Mouse (Mus musculus) forebrain, embryonic 12.5 days (tissue): Measurements from ENCODE around the gene Ptprd. TPM values are rescaled to one million over a fixed set of nuclear protein-coding genes. Genes with fewer than 3 reads are reported as not detected.

Experiments used
- ATAC-seq: fragments of 200-750 bp; cut with Nextera tagmentation; 2 replicates; pipeline ENCODE4 v1.8.0; 2017; ENCODE audit warnings: moderate TSS enrichment; ENCODE audit not compliant: low FRiP score
- H3K27ac ChIP-seq: fragments of 300-500 bp; sonication (generic); 2 replicates; pipeline ENCODE4 v1.5.1; 2016; ENCODE audit warnings: mild to moderate bottlenecking
- H3K27me3 ChIP-seq: fragments of 300-500 bp; sonication (generic); 2 replicates; pipeline ENCODE4 v1.6.1; 2016; ENCODE audit warnings: mild to moderate bottlenecking
- H3K36me3 ChIP-seq: fragments of 300-500 bp; sonication (generic); replicated peaks from 2 replicates; pipeline ENCODE4 v1.6.1; 2016; ENCODE audit warnings: mild to moderate bottlenecking
- H3K4me1 ChIP-seq: fragments of 300-500 bp; sonication (generic); 2 replicates; pipeline ENCODE4 v1.6.1; 2016
- H3K4me2 ChIP-seq: fragments of 300-500 bp; sonication (generic); 2 replicates; pipeline ENCODE4 v1.6.1; 2016; ENCODE audit warnings: mild to moderate bottlenecking, moderate library complexity
- H3K4me3 ChIP-seq: fragments of 300-500 bp; sonication (generic); replicated peaks from 2 replicates; pipeline ENCODE4 v1.5.1; 2016; ENCODE audit warnings: mild to moderate bottlenecking
- H3K9ac ChIP-seq: fragments of 300-500 bp; sonication (generic); 2 replicates; pipeline ENCODE4 v1.6.1; 2016; ENCODE audit warnings: mild to moderate bottlenecking
- H3K9me3 ChIP-seq: fragments of 300-500 bp; sonication (generic); 2 replicates; pipeline ENCODE4 v1.6.1; 2016
- WGBS: fragments of 180-500 bp; shearing (Covaris S2); methylation state at CpG from one replicate; pipeline ENCODE4 v1.1.7; 2016; 5-methylcytosine and 5-hydroxymethylcytosine counted together
- polyA plus RNA-seq: library from polyadenylated mRNA; unstranded; fragments of >200 nt; fragmentation: Nextera tagmentation; extraction: Ambion mirVana; gene quantifications from 2 replicates; pipeline ENCODE4 v1.2.1, GENCODE M21; 2016

Gene Ptprd
- polyA plus RNA-seq, 1 experiment from 2014 or later = 52.0 TPM

- 42% methylated on average over 2 of the region's 2 CpGs for WGBS
- Histone ChIP-seq H3K4me2 (no peak overlapping the region), H3K27me3 (no peaks in the 10 kb centered on the region), H3K4me1 (no peaks in the 10 kb centered on the region; the same call in 1 of the 2 replicates), H3K27ac (no peak overlapping the region), H3K4me3 (no peak overlapping the region), H3K36me3 (no peaks in the 10 kb centered on the region), H3K9ac (no peak overlapping the region), H3K9me3 (no peaks in the 10 kb centered on the region)
- no peak for ATAC-seq
These were observed 2057.6 kb downstream of the Ptprd start for GRCm38 (mm10) chr4:76154190-76154589.

GRCm38 (mm10) chr4:76144925-76145324 is 2066.8 kb downstream of the Ptprd start:
- Histone ChIP-seq H3K27me3 (no peaks in the 10 kb centered on the region), H3K27ac (no peak overlapping the region), H3K4me2 (no peak overlapping the region), H3K36me3 (no peaks in the 10 kb centered on the region), H3K4me3 (no peak overlapping the region), H3K9ac (no peak overlapping the region), H3K4me1 (no peaks in the 10 kb centered on the region), H3K9me3 (no peaks in the 10 kb centered on the region)
- no peak for ATAC-seq
- 45% methylated on average over 4 of the region's 4 CpGs for WGBS

GRCm38 (mm10) chr4:76144333-76144732 is 2067.4 kb downstream of the Ptprd start:
- Histone ChIP-seq H3K9me3 (no peaks in the 10 kb centered on the region), H3K27ac (no peak overlapping the region), H3K27me3 (no peaks in the 10 kb centered on the region), H3K4me1 (no peaks in the 10 kb centered on the region), H3K9ac (no peak overlapping the region), H3K36me3 (no peaks in the 10 kb centered on the region), H3K4me2 (no peak overlapping the region), H3K4me3 (no peak overlapping the region)
- no peak for ATAC-seq
- 62% methylated on average over 2 of the region's 2 CpGs for WGBS

- 56% methylated on average over 3 of the region's 3 CpGs for WGBS
- no peaks in the 10 kb centered on the region for H3K36me3 ChIP-seq
- no peak overlapping the region for H3K9ac ChIP-seq
- ATAC-seq = no peak
- H3K4me3 ChIP-seq = no peak overlapping the region
- H3K4me2 ChIP-seq = no peak overlapping the region
- H3K27ac ChIP-seq = no peak overlapping the region
- H3K4me1 ChIP-seq = no peaks in the 10 kb centered on the region; the same call in 1 of the 2 replicates
- H3K9me3 ChIP-seq = no peaks in the 10 kb centered on the region
- no peaks in the 10 kb centered on the region for H3K27me3 ChIP-seq
These were observed 2073.9 kb downstream of the Ptprd start for GRCm38 (mm10) chr4:76137901-76138300.

- Histone ChIP-seq H3K4me1 (no peaks in the 10 kb centered on the region; the same call in 1 of the 2 replicates), H3K4me3 (no peak overlapping the region), H3K36me3 (no peaks in the 10 kb centered on the region), H3K27ac (no peak overlapping the region), H3K9me3 (no peaks in the 10 kb centered on the region), H3K27me3 (no peaks in the 10 kb centered on the region), H3K4me2 (no peak overlapping the region), H3K9ac (no peak overlapping the region)
- 79% methylated on average over 14 of the region's 14 CpGs for WGBS
- no peak for ATAC-seq
These were observed 2075.1 kb downstream of the Ptprd start for GRCm38 (mm10) chr4:76136625-76137024.

- H3K27ac ChIP-seq = no peak overlapping the region
- no peak overlapping the region for H3K9ac ChIP-seq
- no peak overlapping the region for H3K4me3 ChIP-seq
- H3K4me2 ChIP-seq = no peak overlapping the region
- no peaks in the 10 kb centered on the region for H3K4me1 ChIP-seq
- no peak for ATAC-seq
- no peaks in the 10 kb centered on the region for H3K36me3 ChIP-seq
- 93% methylated on average over 4 of the region's 4 CpGs for WGBS
- H3K27me3 ChIP-seq = no peaks in the 10 kb centered on the region
- no peaks in the 10 kb centered on the region for H3K9me3 ChIP-seq
These were observed 2119.9 kb downstream of the Ptprd start for GRCm38 (mm10) chr4:76091845-76092244.

GRCm38 (mm10) chr4:76089866-76090265 is 2121.9 kb downstream of the Ptprd start:
- no peaks in the 10 kb centered on the region for H3K4me1 ChIP-seq
- ATAC-seq = no peak
- H3K36me3 ChIP-seq = 0 out of 2 replicates have a peak, but pooled peaks cover 5% of the 10 kb centered on the region
- no peak overlapping the region for H3K27ac ChIP-seq
- H3K9ac ChIP-seq = no peak overlapping the region
- H3K4me2 ChIP-seq = no peak overlapping the region
- no peaks in the 10 kb centered on the region for H3K9me3 ChIP-seq
- no peak overlapping the region for H3K4me3 ChIP-seq
- H3K27me3 ChIP-seq = no peaks in the 10 kb centered on the region

- Histone ChIP-seq H3K9me3 (no peaks in the 10 kb centered on the region), H3K4me2 (no peak overlapping the region), H3K4me1 (no peaks in the 10 kb centered on the region), H3K9ac (no peak overlapping the region), H3K4me3 (no peak overlapping the region), H3K27me3 (no peaks in the 10 kb centered on the region), H3K36me3 (no peaks in the 10 kb centered on the region), H3K27ac (no peak overlapping the region)
- ATAC-seq = no peak
- 96% methylated on average over 1 of the region's 1 CpGs for WGBS
These were observed 2135.7 kb downstream of the Ptprd start for GRCm38 (mm10) chr4:76076051-76076450.

GRCm38 (mm10) chr4:76073286-76073685 is 2138.5 kb downstream of the Ptprd start:
- H3K4me3 ChIP-seq = no peak overlapping the region
- no peaks in the 10 kb centered on the region for H3K9me3 ChIP-seq
- H3K27ac ChIP-seq = no peak overlapping the region
- 90% methylated on average over 3 of the region's 3 CpGs for WGBS
- H3K4me2 ChIP-seq = no peak overlapping the region
- no peaks in the 10 kb centered on the region for H3K4me1 ChIP-seq
- no peak overlapping the region for H3K9ac ChIP-seq
- H3K36me3 ChIP-seq = no peaks in the 10 kb centered on the region
- no peak for ATAC-seq
- no peaks in the 10 kb centered on the region for H3K27me3 ChIP-seq

- H3K4me2 ChIP-seq = no peak overlapping the region
- H3K9ac ChIP-seq = no peak overlapping the region
- no peak overlapping the region for H3K4me3 ChIP-seq
- no peaks in the 10 kb centered on the region for H3K27me3 ChIP-seq
- no peak for ATAC-seq
- 72% methylated on average over 6 of the region's 6 CpGs for WGBS
- H3K4me1 ChIP-seq = no peaks in the 10 kb centered on the region
- H3K27ac ChIP-seq = no peak overlapping the region
- no peaks in the 10 kb centered on the region for H3K36me3 ChIP-seq
- H3K9me3 ChIP-seq = no peaks in the 10 kb centered on the region
These were observed 2140.0 kb downstream of the Ptprd start for GRCm38 (mm10) chr4:76071720-76072119.

- Histone ChIP-seq H3K4me2 (no peak overlapping the region), H3K36me3 (no peaks in the 10 kb centered on the region)
These were observed 2154.9 kb downstream of the Ptprd start for GRCm38 (mm10) chr4:76056836-76057235.

GRCm38 (mm10) chr4:76045650-76046049 is 2166.1 kb downstream of the Ptprd start:
- no peaks in the 10 kb centered on the region for H3K4me1 ChIP-seq
- no peak overlapping the region for H3K27ac ChIP-seq
- H3K27me3 ChIP-seq = no peaks in the 10 kb centered on the region
- WGBS = 83% methylated on average over 2 of the region's 2 CpGs
- H3K4me2 ChIP-seq = no peak overlapping the region
- ATAC-seq = no peak
- H3K4me3 ChIP-seq = no peak overlapping the region
- H3K36me3 ChIP-seq = no peaks in the 10 kb centered on the region; the same call in 1 of the 2 replicates
- H3K9me3 ChIP-seq = no peaks in the 10 kb centered on the region
- no peak overlapping the region for H3K9ac ChIP-seq

More at GRCm38 (mm10) chr4:76056836-76057235, 2154.9 kb downstream of the Ptprd start:
- Histone ChIP-seq H3K9me3 (no peaks in the 10 kb centered on the region), H3K27ac (no peak overlapping the region), H3K4me3 (no peak overlapping the region), H3K9ac (no peak overlapping the region), H3K4me1 (no peaks in the 10 kb centered on the region), H3K27me3 (no peaks in the 10 kb centered on the region)
- WGBS = 78% methylated on average over 2 of the region's 2 CpGs
- ATAC-seq = no peak

GRCm38 (mm10) chr4:76044802-76045201 is 2167.0 kb downstream of the Ptprd start:
- WGBS = 48% methylated on average over 1 of the region's 1 CpGs
- Histone ChIP-seq H3K36me3 (no peaks in the 10 kb centered on the region; the same call in 1 of the 2 replicates), H3K4me2 (no peak overlapping the region), H3K9ac (no peak overlapping the region), H3K9me3 (no peaks in the 10 kb centered on the region), H3K4me3 (no peak overlapping the region), H3K27me3 (no peaks in the 10 kb centered on the region), H3K4me1 (no peaks in the 10 kb centered on the region), H3K27ac (no peak overlapping the region)
- no peak for ATAC-seq
